Mouse (Mus musculus): ENCODE data around the gene Efcab9. TPM values are rescaled to one million over a fixed set of nuclear protein-coding genes. Genes with fewer than 3 reads are reported as not detected.

Efcab9 gene
- polyA plus RNA-seq, 1 experiment from 2014 or later: 0.47 TPM

DNA sequence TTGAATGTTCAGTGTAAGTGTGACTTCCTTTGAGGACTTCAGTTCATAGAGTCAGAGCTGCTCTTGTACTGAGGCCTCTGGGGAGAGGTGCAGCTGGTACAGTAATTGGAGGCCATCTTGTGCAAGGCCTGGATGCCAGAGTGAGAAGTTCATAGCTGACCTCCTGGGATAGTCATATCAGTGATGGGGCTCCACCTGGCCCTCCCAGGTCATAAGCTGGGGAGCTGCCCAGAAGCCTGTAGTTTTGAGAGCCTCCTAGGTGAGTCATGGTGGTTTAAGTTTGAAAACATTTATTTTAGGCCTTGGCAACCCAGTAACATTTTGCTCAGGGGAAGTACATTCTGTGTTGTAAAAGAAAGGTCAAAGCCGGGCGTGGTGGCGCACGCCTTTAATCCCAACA is 26.1 kb upstream of the Efcab9 start:
- Histone ChIP-seq H3K9ac (replicated peaks; ENCODE audit: low read length) (no peak overlapping the region), H3K27ac (ENCODE audit: low read length) (no peak overlapping the region), H3K27me3 (ENCODE audit: insufficient read depth, low read length) (no peaks in the 10 kb centered on the region), H3K4me1 (ENCODE audit: insufficient read depth, low read length) (peaks cover 15% of the 10 kb centered on the region), H3K4me3 (ENCODE audit: low read length) (no peak overlapping the region), H3K36me3 (ENCODE audit: insufficient read depth, low read length) (0 out of 2 replicates have a peak, but pooled peaks cover 3% of the 10 kb centered on the region), H3K9me3 (ENCODE audit: low read length) (no peaks in the 10 kb centered on the region), H3K4me2 (replicated peaks; ENCODE audit: low read depth, low read length) (no peak overlapping the region)
- no peak for ATAC-seq (ENCODE audit: low FRiP score, low TSS enrichment)
- WGBS: 95% methylated on average over 4 of the region's 4 CpGs

DNA sequence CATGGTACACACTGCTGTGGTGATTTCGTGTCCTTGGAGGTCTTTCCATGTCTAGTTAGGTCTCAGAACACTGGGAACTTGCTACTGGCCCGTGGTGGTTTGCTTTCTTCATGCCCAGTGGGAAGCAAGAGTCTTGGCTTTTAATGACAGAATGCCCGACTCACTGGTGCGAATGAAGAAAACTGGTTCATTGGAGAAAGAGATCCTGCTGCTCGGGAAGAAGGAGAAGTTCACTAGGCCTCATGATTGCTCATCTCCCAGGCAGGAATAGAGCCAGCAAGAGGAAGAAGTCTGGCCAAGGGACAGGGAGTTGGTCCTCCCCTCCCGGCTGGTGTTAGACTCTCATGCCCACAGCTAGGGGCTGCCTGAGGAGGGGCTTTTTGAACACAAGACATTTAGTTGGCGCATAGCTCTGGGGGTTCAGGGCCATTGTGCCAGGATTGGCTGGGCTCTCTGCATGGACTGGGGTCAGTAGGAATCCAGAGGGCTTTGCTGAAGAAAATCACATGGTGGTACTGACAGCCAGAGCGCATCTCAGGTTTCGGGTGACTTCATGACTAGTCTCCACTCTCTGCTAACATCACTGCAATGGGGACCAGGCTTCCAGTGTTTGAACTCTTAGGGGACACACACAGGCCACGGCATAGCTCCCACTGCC is 24.6 kb upstream of the Efcab9 start:
- Histone ChIP-seq H3K36me3 (ENCODE audit: insufficient read depth, low read length) (0 out of 2 replicates have a peak, but pooled peaks cover 3% of the 10 kb centered on the region), H3K4me3 (ENCODE audit: low read length) (no peak overlapping the region), H3K27me3 (ENCODE audit: insufficient read depth, low read length) (no peaks in the 10 kb centered on the region), H3K27ac (ENCODE audit: low read length) (no peak overlapping the region), H3K9me3 (ENCODE audit: low read length) (no peaks in the 10 kb centered on the region), H3K9ac (replicated peaks; ENCODE audit: low read length) (no peak overlapping the region), H3K4me2 (replicated peaks; ENCODE audit: low read depth, low read length) (no peak overlapping the region), H3K4me1 (ENCODE audit: insufficient read depth, low read length) (peaks cover 23% of the 10 kb centered on the region)
- no peak for ATAC-seq (ENCODE audit: low FRiP score, low TSS enrichment)
- 74% methylated on average over 10 of the region's 10 CpGs for WGBS

GRCm38 (mm10) chr11:32555103-32555689 is 23.3 kb upstream of the Efcab9 start:
- H3K4me3 ChIP-seq (ENCODE audit: low read length): no peak overlapping the region
- H3K9me3 ChIP-seq (ENCODE audit: low read length): no peaks in the 10 kb centered on the region
- H3K9ac ChIP-seq (replicated peaks; ENCODE audit: low read length): no peak overlapping the region
- H3K27ac ChIP-seq (ENCODE audit: low read length): no peak overlapping the region
- ATAC-seq (ENCODE audit: low FRiP score, low TSS enrichment): no peak
- H3K36me3 ChIP-seq (ENCODE audit: insufficient read depth, low read length): 0 out of 2 replicates have a peak, but pooled peaks cover 3% of the 10 kb centered on the region
- H3K4me1 ChIP-seq (ENCODE audit: insufficient read depth, low read length): peaks cover 27% of the 10 kb centered on the region
- 90% methylated on average over 12 of the region's 12 CpGs for WGBS
- no peaks in the 10 kb centered on the region for H3K27me3 ChIP-seq (ENCODE audit: insufficient read depth, low read length)
- H3K4me2 ChIP-seq (replicated peaks; ENCODE audit: low read depth, low read length): no peak overlapping the region

DNA sequence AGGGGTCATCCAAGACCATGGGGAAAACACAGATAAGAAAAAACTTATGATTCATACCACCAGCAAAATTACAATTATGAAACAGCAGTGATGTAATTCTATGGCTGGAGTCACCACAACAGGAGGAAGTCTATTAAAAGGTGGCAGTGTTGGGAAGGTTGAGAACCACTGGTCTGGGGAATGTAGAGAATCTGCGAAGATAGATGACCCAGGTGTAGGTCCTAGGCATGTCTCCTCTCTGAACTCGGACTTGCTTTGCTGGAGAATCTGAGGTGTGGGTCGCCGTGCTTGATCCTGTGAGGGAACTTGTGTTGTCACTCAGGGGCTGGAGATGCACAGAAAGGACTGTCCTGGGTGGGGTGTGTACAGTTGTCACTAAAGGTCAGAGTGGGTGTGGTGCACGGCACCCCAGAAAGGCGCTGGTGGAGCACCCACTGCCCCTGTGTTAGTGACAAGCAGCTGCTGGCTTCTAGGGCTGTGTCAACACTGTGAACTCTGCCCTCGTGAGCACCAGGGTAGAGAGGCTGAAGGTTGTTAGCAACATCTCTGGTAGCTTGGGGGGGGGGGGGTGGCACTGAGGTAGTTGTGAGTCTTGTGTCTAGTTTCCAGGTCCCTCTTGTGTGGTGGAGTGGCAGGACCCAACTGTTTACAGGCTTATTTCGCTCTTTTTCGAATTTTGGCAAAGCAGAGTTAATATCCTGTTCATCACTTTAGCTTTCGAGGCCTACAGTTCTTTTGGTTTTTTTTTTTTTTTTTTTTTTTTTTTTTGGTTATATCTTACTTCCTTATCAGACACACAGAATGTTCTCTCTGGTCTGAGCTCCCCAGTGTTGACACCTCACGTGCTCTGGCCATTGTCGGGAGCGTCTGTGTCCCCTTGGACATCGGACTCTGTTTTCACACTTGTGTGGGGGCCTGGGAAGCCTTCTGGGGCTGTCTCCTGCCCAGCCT is 22.5 kb upstream of the Efcab9 start:
- no peak for ATAC-seq (ENCODE audit: low FRiP score, low TSS enrichment)
- no peak overlapping the region for H3K4me2 ChIP-seq (replicated peaks; ENCODE audit: low read depth, low read length)
- WGBS: 77% methylated on average over 14 of the region's 14 CpGs
- no peak overlapping the region for H3K4me3 ChIP-seq (ENCODE audit: low read length)
- no peaks in the 10 kb centered on the region for H3K9me3 ChIP-seq (ENCODE audit: low read length)
- no peaks in the 10 kb centered on the region for H3K27me3 ChIP-seq (ENCODE audit: insufficient read depth, low read length)
- H3K27ac ChIP-seq (ENCODE audit: low read length): no peak overlapping the region
- H3K4me1 ChIP-seq (ENCODE audit: insufficient read depth, low read length): peaks cover 29% of the 10 kb centered on the region
- 0 out of 2 replicates have a peak, but pooled peaks cover 3% of the 10 kb centered on the region for H3K36me3 ChIP-seq (ENCODE audit: insufficient read depth, low read length)
- no peak overlapping the region for H3K9ac ChIP-seq (replicated peaks; ENCODE audit: low read length)

DNA sequence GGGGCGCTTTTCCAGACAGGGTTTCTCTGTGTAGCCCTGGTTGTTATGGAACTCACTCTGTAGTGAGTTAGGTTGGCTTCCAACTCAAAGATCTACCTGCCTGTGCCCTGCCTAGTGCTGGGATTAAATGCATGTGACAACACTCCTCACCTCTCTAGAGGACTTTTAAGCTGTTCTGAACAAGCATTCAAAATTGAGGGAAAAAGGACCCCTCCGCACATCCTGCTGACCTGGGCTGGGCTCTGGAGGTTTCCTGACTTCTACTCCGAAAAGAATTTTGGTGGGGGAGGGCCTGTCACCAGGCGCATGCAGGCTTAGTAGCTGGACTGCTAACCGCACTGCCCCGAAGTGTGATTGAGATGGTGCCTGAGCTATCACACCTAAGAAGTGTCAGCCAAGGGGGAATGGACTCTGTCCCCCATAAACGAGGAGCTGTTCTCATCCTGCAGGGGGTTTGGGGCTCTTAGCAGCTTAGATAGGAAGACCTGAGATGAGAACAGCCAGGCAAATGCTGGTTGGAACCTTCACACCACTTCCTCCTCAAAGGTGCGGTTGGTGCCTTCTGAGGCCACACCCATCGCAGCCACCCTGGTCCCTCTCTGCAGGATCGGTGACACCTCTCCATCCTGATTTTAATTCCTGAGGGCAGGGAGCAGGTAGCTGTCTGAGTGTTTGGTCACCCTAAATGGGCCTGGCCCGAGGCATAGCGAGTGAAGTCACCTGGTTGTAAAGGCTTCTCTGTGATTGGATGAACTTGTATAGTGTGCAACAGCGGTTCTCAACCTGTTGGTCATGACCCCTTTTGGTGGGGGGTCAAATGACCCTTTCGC is 21.6 kb upstream of the Efcab9 start:
- H3K4me3 ChIP-seq (ENCODE audit: low read length): no peak overlapping the region
- H3K4me2 ChIP-seq (replicated peaks; ENCODE audit: low read depth, low read length): no peak overlapping the region; the same call in 1 of the 2 replicates
- H3K4me1 ChIP-seq (ENCODE audit: insufficient read depth, low read length): peaks cover 33% of the 10 kb centered on the region
- 53% methylated on average over 14 of the region's 14 CpGs for WGBS
- peak overlapping the region; percentile 64 for H3K27ac ChIP-seq (ENCODE audit: low read length)
- no peak for ATAC-seq (ENCODE audit: low FRiP score, low TSS enrichment)
- no peaks in the 10 kb centered on the region for H3K9me3 ChIP-seq (ENCODE audit: low read length)
- H3K9ac ChIP-seq (replicated peaks; ENCODE audit: low read length): 0 out of 2 replicates have a peak overlapping the region, but pooled peaks have one; percentile 13
- H3K36me3 ChIP-seq (ENCODE audit: insufficient read depth, low read length): 0 out of 2 replicates have a peak, but pooled peaks cover 3% of the 10 kb centered on the region
- no peaks in the 10 kb centered on the region for H3K27me3 ChIP-seq (ENCODE audit: insufficient read depth, low read length)

- Histone ChIP-seq H3K9ac (replicated peaks; ENCODE audit: low read length) (no peak overlapping the region), H3K27ac (ENCODE audit: low read length) (peak overlapping the region; percentile 64)
Observed at GRCm38 (mm10) chr11:32552401-32553090, 20.7 kb upstream of the Efcab9 start.

DNA sequence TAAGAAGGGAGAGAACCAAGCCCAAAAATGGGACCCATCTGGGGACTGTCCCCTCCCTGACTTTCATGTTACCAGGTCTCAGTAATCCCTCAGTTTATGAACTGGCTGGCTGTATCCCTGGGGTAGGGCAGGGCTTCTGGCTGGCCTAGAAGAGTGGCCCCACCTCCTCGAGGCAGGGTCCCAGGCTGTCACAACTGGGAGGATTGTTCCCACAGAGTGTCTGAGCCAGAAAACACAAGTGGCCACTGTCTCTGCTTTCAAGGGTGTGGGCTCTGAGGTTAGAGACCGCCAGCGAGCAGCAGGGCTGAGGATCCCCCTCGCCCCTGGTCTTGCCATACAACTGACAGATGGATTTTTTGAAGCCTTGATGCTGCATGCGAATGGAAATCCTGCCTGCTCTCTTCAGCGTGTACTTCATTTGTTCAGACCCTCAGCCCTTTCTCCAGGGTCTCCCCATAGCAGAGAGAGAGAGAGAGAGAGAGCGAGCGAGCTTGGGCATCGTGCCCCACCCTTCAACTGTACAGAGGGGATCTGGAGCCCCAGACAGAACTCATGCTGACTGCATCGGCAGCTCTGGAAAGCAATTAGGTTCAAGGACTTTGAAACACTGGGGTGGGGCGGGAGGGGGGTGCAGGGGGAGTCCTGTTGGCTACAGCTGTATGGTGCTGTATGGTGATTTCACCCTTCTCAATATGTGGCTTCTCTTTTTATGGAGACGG is 19.9 kb upstream of the Efcab9 start:
- H3K4me2 ChIP-seq (replicated peaks; ENCODE audit: low read depth, low read length): no peak overlapping the region
- no peaks in the 10 kb centered on the region for H3K9me3 ChIP-seq (ENCODE audit: low read length)
- no peak overlapping the region for H3K4me3 ChIP-seq (ENCODE audit: low read length)
- H3K27ac ChIP-seq (ENCODE audit: low read length): no peak overlapping the region
- no peak for ATAC-seq (ENCODE audit: low FRiP score, low TSS enrichment)
- H3K4me1 ChIP-seq (ENCODE audit: insufficient read depth, low read length): peaks cover 33% of the 10 kb centered on the region
- H3K36me3 ChIP-seq (ENCODE audit: insufficient read depth, low read length): no peaks in the 10 kb centered on the region
- H3K27me3 ChIP-seq (ENCODE audit: insufficient read depth, low read length): no peaks in the 10 kb centered on the region
- no peak overlapping the region for H3K9ac ChIP-seq (replicated peaks; ENCODE audit: low read length)
- 74% methylated on average over 12 of the region's 12 CpGs for WGBS

More at GRCm38 (mm10) chr11:32552401-32553090, 20.7 kb upstream of the Efcab9 start:
- peaks cover 33% of the 10 kb centered on the region for H3K4me1 ChIP-seq (ENCODE audit: insufficient read depth, low read length)
- peak; percentile 52 for ATAC-seq (ENCODE audit: low FRiP score, low TSS enrichment)
- no peak overlapping the region for H3K4me3 ChIP-seq (ENCODE audit: low read length)
- no peaks in the 10 kb centered on the region for H3K9me3 ChIP-seq (ENCODE audit: low read length)
- no peaks in the 10 kb centered on the region for H3K36me3 ChIP-seq (ENCODE audit: insufficient read depth, low read length)
- no peaks in the 10 kb centered on the region for H3K27me3 ChIP-seq (ENCODE audit: insufficient read depth, low read length)
- H3K4me2 ChIP-seq (replicated peaks; ENCODE audit: low read depth, low read length): no peak overlapping the region
- 48% methylated on average over 13 of the region's 13 CpGs for WGBS

- no peak overlapping the region for H3K27ac ChIP-seq (ENCODE audit: low read length)
- no peaks in the 10 kb centered on the region for H3K36me3 ChIP-seq (ENCODE audit: insufficient read depth, low read length)
- no peak overlapping the region for H3K4me3 ChIP-seq (ENCODE audit: low read length)
- no peak overlapping the region for H3K9ac ChIP-seq (replicated peaks; ENCODE audit: low read length)
- no peaks in the 10 kb centered on the region for H3K9me3 ChIP-seq (ENCODE audit: low read length)
- H3K27me3 ChIP-seq (ENCODE audit: insufficient read depth, low read length): no peaks in the 10 kb centered on the region
- H3K4me1 ChIP-seq (ENCODE audit: insufficient read depth, low read length): peaks cover 33% of the 10 kb centered on the region
- no peak overlapping the region for H3K4me2 ChIP-seq (replicated peaks; ENCODE audit: low read depth, low read length)
- 91% methylated on average over 4 of the region's 4 CpGs for WGBS
- no peak for ATAC-seq (ENCODE audit: low FRiP score, low TSS enrichment)
Observed at GRCm38 (mm10) chr11:32551056-32551455, 19.2 kb upstream of the Efcab9 start.

Measured in kidney, embryonic 16.5 days (tissue).